Mouse (Mus musculus) forebrain, embryonic 15.5 days (tissue): ENCODE data around the gene Arhgap17. TPM values are rescaled to one million over a fixed set of nuclear protein-coding genes. Genes with fewer than 3 reads are reported as not detected.

Source experiments
- ATAC-seq: fragments of 200-750 bp; cut with Nextera tagmentation; replicated peaks from 2 replicates; pipeline ENCODE4 v1.8.0; 2017; ENCODE audit warnings: mild to moderate bottlenecking, moderate TSS enrichment, moderate library complexity
- H3K27ac ChIP-seq: fragments of 300-500 bp; sonication (generic); replicated peaks from 2 replicates; pipeline ENCODE4 v1.5.1; 2015; ENCODE audit warnings: mild to moderate bottlenecking, inconsistent platforms
- H3K27me3 ChIP-seq: fragments of 300-500 bp; sonication (generic); 2 replicates; pipeline ENCODE4 v1.6.1; 2015; ENCODE audit warnings: inconsistent platforms
- H3K36me3 ChIP-seq: fragments of 300-500 bp; sonication (generic); 2 replicates; pipeline ENCODE4 v1.6.1; 2015; ENCODE audit warnings: mild to moderate bottlenecking, inconsistent platforms
- H3K4me1 ChIP-seq: fragments of 300-500 bp; sonication (generic); 2 replicates; pipeline ENCODE4 v1.6.1; 2015; ENCODE audit warnings: inconsistent platforms
- H3K4me2 ChIP-seq: fragments of 300-500 bp; sonication (generic); replicated peaks from 2 replicates; pipeline ENCODE4 v1.6.1; 2015; ENCODE audit warnings: mild to moderate bottlenecking, inconsistent platforms
- H3K4me3 ChIP-seq: fragments of 300-500 bp; sonication (generic); 2 replicates; pipeline ENCODE4 v1.5.1; 2015; ENCODE audit warnings: mild to moderate bottlenecking, inconsistent platforms
- H3K9ac ChIP-seq: fragments of 300-500 bp; sonication (generic); replicated peaks from 2 replicates; pipeline ENCODE4 v1.6.1; 2015; ENCODE audit warnings: mild to moderate bottlenecking, inconsistent platforms
- H3K9me3 ChIP-seq: fragments of 300-500 bp; sonication (generic); 2 replicates; pipeline ENCODE4 v1.6.1; 2016; ENCODE audit warnings: inconsistent platforms
- WGBS: fragments of 180-500 bp; shearing (Covaris S2); methylation state at CpG from one replicate; pipeline ENCODE4 v1.1.7; 2015; ENCODE audit warnings: mixed read lengths; 5-methylcytosine and 5-hydroxymethylcytosine counted together
- polyA plus RNA-seq: library from polyadenylated mRNA; unstranded; fragments of >200 nt; fragmentation: Nextera tagmentation; extraction: Ambion mirVana; gene quantifications from 2 replicates; pipeline ENCODE4 v1.2.1, GENCODE M21; 2015

Gene Arhgap17
- polyA plus RNA-seq, 1 experiment from 2014 or later = 10.1 TPM

DNA sequence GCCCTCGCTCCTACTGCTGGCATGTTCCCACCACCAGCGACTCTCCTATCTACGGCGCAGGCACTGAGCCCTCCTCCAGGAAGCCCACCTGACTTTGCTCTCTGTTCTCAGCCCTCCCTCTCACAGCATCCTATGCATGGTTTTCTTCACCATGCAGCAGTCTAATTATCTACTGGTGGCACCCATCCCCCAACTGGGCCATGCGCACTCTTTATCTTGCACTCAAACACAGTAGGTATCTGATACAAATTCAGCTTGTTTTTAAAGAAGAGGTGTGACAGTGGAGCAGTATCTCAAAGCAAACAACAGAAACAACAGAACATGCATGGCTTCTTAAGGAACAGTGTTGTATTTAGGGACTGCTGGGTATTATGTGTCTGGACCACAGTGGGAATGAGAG, 43.7 kb downstream of the Arhgap17 start:
- Histone ChIP-seq H3K36me3 (peaks cover 19% of the 10 kb centered on the region; the same call in 1 of the 2 replicates), H3K9me3 (no peaks in the 10 kb centered on the region), H3K27me3 (no peaks in the 10 kb centered on the region), H3K4me3 (no peak overlapping the region), H3K9ac (no peak overlapping the region), H3K4me1 (no peaks in the 10 kb centered on the region), H3K4me2 (no peak overlapping the region), H3K27ac (no peak overlapping the region)
- WGBS = 90% methylated on average over 5 of the region's 5 CpGs
- no peak for ATAC-seq

DNA sequence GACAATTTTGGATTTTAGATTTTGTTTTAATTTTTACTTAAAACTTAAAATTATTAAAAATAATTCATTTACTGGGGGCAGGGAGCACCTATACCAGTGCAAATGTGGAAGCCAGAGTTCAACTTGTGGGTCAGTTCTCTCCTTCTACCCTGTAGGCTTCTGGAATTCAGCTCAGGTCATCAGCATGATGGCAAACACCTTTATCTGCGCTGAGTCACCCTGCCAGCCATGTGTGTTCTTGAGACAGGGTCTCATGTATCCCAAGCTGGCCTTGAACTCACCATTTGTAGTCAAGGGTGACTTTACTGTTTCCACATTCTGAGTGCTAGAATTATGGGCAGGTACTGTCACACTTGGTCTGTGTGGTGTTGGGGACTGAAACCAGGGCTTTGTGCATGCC, 45.6 kb downstream of the Arhgap17 start:
- H3K9me3 ChIP-seq = no peaks in the 10 kb centered on the region
- no peaks in the 10 kb centered on the region for H3K4me1 ChIP-seq
- H3K4me2 ChIP-seq = no peak overlapping the region
- no peaks in the 10 kb centered on the region for H3K27me3 ChIP-seq
- H3K27ac ChIP-seq = no peak overlapping the region
- no peak for ATAC-seq
- H3K9ac ChIP-seq = no peak overlapping the region
- 97% methylated on average over 1 of the region's 1 CpGs for WGBS
- H3K36me3 ChIP-seq = peaks cover 28% of the 10 kb centered on the region; the same call in 1 of the 2 replicates
- no peak overlapping the region for H3K4me3 ChIP-seq

DNA sequence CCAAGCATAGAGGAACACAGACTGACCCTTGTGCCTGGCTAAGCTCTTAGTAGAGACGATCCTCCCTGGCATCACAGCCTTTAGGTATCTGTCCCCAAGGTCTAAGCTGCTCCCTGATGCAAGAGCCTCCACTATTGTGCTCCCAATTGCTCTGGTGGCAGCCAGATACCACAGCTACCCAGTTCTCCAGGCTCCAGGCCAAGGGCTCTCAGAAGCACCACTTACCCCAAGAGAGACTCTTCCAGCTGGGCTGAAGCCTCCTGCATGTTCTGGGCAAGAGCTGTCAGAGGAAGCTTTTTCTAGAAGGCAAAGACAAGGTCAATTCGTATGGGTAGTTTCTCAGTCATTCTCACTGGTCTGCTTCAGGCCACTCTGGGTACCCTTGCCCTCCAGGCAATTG, 46.3 kb downstream of the Arhgap17 start:
- H3K36me3 ChIP-seq = peaks cover 30% of the 10 kb centered on the region; the same call in 1 of the 2 replicates
- no peak overlapping the region for H3K4me2 ChIP-seq
- WGBS = 93% methylated on average over 2 of the region's 2 CpGs
- H3K27me3 ChIP-seq = no peaks in the 10 kb centered on the region
- H3K9ac ChIP-seq = no peak overlapping the region
- H3K27ac ChIP-seq = no peak overlapping the region
- H3K9me3 ChIP-seq = no peaks in the 10 kb centered on the region
- H3K4me3 ChIP-seq = no peak overlapping the region
- no peaks in the 10 kb centered on the region for H3K4me1 ChIP-seq
- no peak for ATAC-seq

- Histone ChIP-seq H3K9me3 (no peaks in the 10 kb centered on the region), H3K9ac (no peak overlapping the region), H3K36me3 (peaks cover 33% of the 10 kb centered on the region; the same call in 1 of the 2 replicates), H3K4me2 (no peak overlapping the region), H3K27me3 (no peaks in the 10 kb centered on the region), H3K4me1 (no peaks in the 10 kb centered on the region), H3K4me3 (no peak overlapping the region), H3K27ac (no peak overlapping the region)
- ATAC-seq = no peak
- 87% methylated on average over 13 of the region's 13 CpGs for WGBS
Observed at GRCm38 (mm10) chr7:123322452-123323121, 47.1 kb downstream of the Arhgap17 start.

- Histone ChIP-seq H3K27ac (no peak overlapping the region), H3K4me1 (no peaks in the 10 kb centered on the region), H3K27me3 (no peaks in the 10 kb centered on the region), H3K9ac (no peak overlapping the region), H3K4me3 (no peak overlapping the region), H3K9me3 (no peaks in the 10 kb centered on the region), H3K36me3 (peaks cover 21% of the 10 kb centered on the region; the same call in 1 of the 2 replicates), H3K4me2 (no peak overlapping the region)
- no peak for ATAC-seq
- 82% methylated on average over 3 of the region's 3 CpGs for WGBS
Observed at GRCm38 (mm10) chr7:123312738-123313137, 57.0 kb downstream of the Arhgap17 start.

GRCm38 (mm10) chr7:123311836-123312235, 57.9 kb downstream of the Arhgap17 start:
- no peaks in the 10 kb centered on the region for H3K27me3 ChIP-seq
- no peaks in the 10 kb centered on the region for H3K9me3 ChIP-seq
- no peak overlapping the region for H3K27ac ChIP-seq
- 68% methylated on average over 5 of the region's 5 CpGs for WGBS
- ATAC-seq = no peak
- H3K36me3 ChIP-seq = peaks cover 27% of the 10 kb centered on the region
- H3K4me2 ChIP-seq = no peak overlapping the region
- H3K4me3 ChIP-seq = no peak overlapping the region
- no peaks in the 10 kb centered on the region for H3K4me1 ChIP-seq
- no peak overlapping the region for H3K9ac ChIP-seq

- H3K4me3 ChIP-seq = no peak overlapping the region
- no peak for ATAC-seq
- 93% methylated on average over 4 of the region's 4 CpGs for WGBS
- peaks cover 39% of the 10 kb centered on the region for H3K36me3 ChIP-seq
- H3K27me3 ChIP-seq = no peaks in the 10 kb centered on the region
- no peaks in the 10 kb centered on the region for H3K9me3 ChIP-seq
- no peak overlapping the region for H3K9ac ChIP-seq
- H3K4me1 ChIP-seq = no peaks in the 10 kb centered on the region
- H3K27ac ChIP-seq = no peak overlapping the region
- H3K4me2 ChIP-seq = no peak overlapping the region
Observed at GRCm38 (mm10) chr7:123307887-123308558, 61.7 kb downstream of the Arhgap17 start.

DNA sequence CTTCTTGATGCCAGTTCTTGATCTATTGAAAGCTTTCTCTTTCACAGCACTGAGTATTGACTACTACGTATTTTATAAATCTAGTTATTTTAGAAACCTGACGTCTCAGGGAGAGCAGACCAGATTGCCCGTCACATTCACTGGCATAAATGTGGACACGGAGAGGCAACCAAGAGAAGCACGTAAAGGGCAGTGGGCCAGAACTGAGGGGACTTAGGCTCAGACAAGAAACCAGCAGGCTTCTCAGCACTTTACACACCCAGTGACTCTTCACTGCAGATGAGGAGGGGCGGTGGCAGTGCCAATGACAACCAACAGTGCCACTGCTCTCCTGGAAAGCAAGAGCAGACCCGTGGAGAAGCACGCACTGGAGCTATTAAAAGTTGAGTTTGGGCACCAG, 62.5 kb downstream of the Arhgap17 start:
- H3K9me3 ChIP-seq = no peaks in the 10 kb centered on the region
- no peaks in the 10 kb centered on the region for H3K4me1 ChIP-seq
- no peak overlapping the region for H3K4me2 ChIP-seq
- H3K27ac ChIP-seq = no peak overlapping the region
- H3K27me3 ChIP-seq = no peaks in the 10 kb centered on the region
- H3K4me3 ChIP-seq = no peak overlapping the region
- no peak overlapping the region for H3K9ac ChIP-seq
- ATAC-seq = no peak
- 94% methylated on average over 8 of the region's 8 CpGs for WGBS
- H3K36me3 ChIP-seq = peaks cover 34% of the 10 kb centered on the region

DNA sequence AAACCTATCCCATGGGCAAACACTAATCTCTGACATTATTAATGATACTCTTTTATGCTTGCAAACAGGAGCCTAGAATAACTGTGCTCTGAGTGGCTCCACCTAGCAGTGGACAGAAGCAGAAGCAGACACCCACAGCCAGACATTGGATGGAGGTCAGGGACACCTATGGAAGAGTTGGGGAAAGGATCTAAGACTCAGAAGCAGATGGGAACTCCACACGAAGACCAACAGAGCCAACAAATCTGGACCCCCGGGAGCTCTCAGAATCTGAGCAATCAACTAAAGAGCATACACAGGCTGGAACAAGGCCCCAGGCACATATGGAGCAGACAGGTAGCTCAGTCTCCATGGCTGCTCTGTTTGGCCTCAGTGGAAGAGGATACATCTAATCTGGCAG, 64.3 kb downstream of the Arhgap17 start:
- Histone ChIP-seq H3K27me3 (no peaks in the 10 kb centered on the region), H3K27ac (no peak overlapping the region), H3K9me3 (no peaks in the 10 kb centered on the region), H3K4me1 (no peaks in the 10 kb centered on the region), H3K36me3 (peaks cover 34% of the 10 kb centered on the region), H3K4me3 (no peak overlapping the region), H3K4me2 (no peak overlapping the region), H3K9ac (no peak overlapping the region)
- ATAC-seq = no peak
- whole genome bisulfite sequencing = 84% methylated on average over 2 of the region's 2 CpGs

- 76% methylated on average over 3 of the region's 3 CpGs for WGBS
- H3K36me3 ChIP-seq = peaks cover 30% of the 10 kb centered on the region
- H3K27ac ChIP-seq = no peak overlapping the region
Observed at GRCm38 (mm10) chr7:123300258-123300657, 69.5 kb downstream of the Arhgap17 start.

GRCm38 (mm10) chr7:123298225-123298624, 71.5 kb downstream of the Arhgap17 start:
- H3K4me1 ChIP-seq = no peaks in the 10 kb centered on the region
- peaks cover 33% of the 10 kb centered on the region for H3K36me3 ChIP-seq
- WGBS = 68% methylated on average over 3 of the region's 3 CpGs
- no peak for ATAC-seq
- H3K27ac ChIP-seq = no peak overlapping the region
- no peaks in the 10 kb centered on the region for H3K27me3 ChIP-seq
- H3K9ac ChIP-seq = no peak overlapping the region
- no peaks in the 10 kb centered on the region for H3K9me3 ChIP-seq
- H3K4me2 ChIP-seq = no peak overlapping the region
- no peak overlapping the region for H3K4me3 ChIP-seq

More at GRCm38 (mm10) chr7:123300258-123300657, 69.5 kb downstream of the Arhgap17 start:
- H3K9me3 ChIP-seq = no peaks in the 10 kb centered on the region
- H3K4me2 ChIP-seq = no peak overlapping the region
- no peak overlapping the region for H3K9ac ChIP-seq
- H3K4me3 ChIP-seq = no peak overlapping the region
- no peaks in the 10 kb centered on the region for H3K4me1 ChIP-seq
- H3K27me3 ChIP-seq = no peaks in the 10 kb centered on the region
- no peak for ATAC-seq

DNA sequence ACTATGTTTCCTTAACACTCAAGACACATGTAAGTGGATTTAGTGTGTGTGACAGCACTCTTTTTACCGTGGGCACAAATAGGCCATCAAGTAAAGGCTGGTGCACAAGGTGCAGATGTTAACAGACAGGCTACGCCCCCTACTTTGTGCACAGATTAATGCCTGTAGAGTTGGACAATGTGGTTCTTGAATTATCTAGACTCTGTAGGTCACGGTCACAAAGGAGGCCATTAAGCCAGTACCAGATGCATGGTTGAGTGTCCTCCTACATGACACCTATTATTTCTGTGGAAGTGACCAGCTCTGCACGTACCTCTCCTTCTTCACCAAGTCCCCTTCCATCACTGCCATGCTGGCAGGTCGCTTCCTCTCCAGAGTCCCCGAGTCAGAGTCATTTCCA, 73.6 kb downstream of the Arhgap17 start:
- H3K4me1 ChIP-seq = no peaks in the 10 kb centered on the region

More for the DNA sequence above, 73.6 kb downstream of the Arhgap17 start:
- 73% methylated on average over 6 of the region's 6 CpGs for WGBS
- H3K4me2 ChIP-seq = no peak overlapping the region
- H3K27ac ChIP-seq = no peak overlapping the region
- peaks cover 39% of the 10 kb centered on the region for H3K36me3 ChIP-seq
- H3K9ac ChIP-seq = no peak overlapping the region
- no peaks in the 10 kb centered on the region for H3K27me3 ChIP-seq
- H3K9me3 ChIP-seq = no peaks in the 10 kb centered on the region
- no peak overlapping the region for H3K4me3 ChIP-seq
- ATAC-seq = no peak
